Mouse (Mus musculus) T-helper 2 cell (primary cell): ENCODE data around the gene Fkbp6.

Source experiments
- in situ Hi-C: fragments of 300-600 bp; cut with MboI, MseI; formaldehyde crosslinking; loops from one replicate; pipeline ENCODE4 v1.15.1; 2025; ENCODE audit warnings: high pct_unique_total_duplicates

Fkbp6 gene

GRCm38 (mm10) chr5:135276597-135276996 is 73.2 kb downstream of the Fkbp6 start:
- in situ Hi-C loops: loop anchor here (10.0 kb wide), 1 partner anchor 872 kb away; no protein-coding TSS in a partner anchor

GRCm38 (mm10) chr5:135274663-135275396 is 75.0 kb downstream of the Fkbp6 start:
- in situ Hi-C loops: loop anchor here (10.0 kb wide), 1 partner anchor 870 kb away; no protein-coding TSS in a partner anchor

- in situ Hi-C loops: loop anchor here (10.0 kb wide), 1 partner anchor 867 kb away; no protein-coding TSS in a partner anchor
Observed at GRCm38 (mm10) chr5:135271563-135272165, 78.2 kb downstream of the Fkbp6 start.

GRCm38 (mm10) chr5:135270361-135270760 is 79.5 kb downstream of the Fkbp6 start:
- in situ Hi-C loops: loop anchor here (10.0 kb wide), 1 partner anchor 866 kb away; no protein-coding TSS in a partner anchor

- in situ Hi-C loops: no loop called here
Observed at GRCm38 (mm10) chr5:135269451-135269850, 80.4 kb downstream of the Fkbp6 start.

- in situ Hi-C loops: no loop called here
Observed at GRCm38 (mm10) chr5:135264548-135264947, 85.3 kb downstream of the Fkbp6 start.

GRCm38 (mm10) chr5:135263866-135264503 is 85.9 kb downstream of the Fkbp6 start:
- in situ Hi-C loops: no loop called here

- in situ Hi-C loops: no loop called here
Observed at GRCm38 (mm10) chr5:135258280-135259150, 91.3 kb downstream of the Fkbp6 start.

- in situ Hi-C loops: no loop called here
Observed at GRCm38 (mm10) chr5:135257559-135257958, 92.3 kb downstream of the Fkbp6 start.

GRCm38 (mm10) chr5:135256166-135256565 is 93.7 kb downstream of the Fkbp6 start:
- in situ Hi-C loops: no loop called here

- in situ Hi-C loops: no loop called here
Observed at GRCm38 (mm10) chr5:135253741-135254401, 96.0 kb downstream of the Fkbp6 start.

- in situ Hi-C loops: no loop called here
Observed at GRCm38 (mm10) chr5:135251079-135251454, 98.8 kb downstream of the Fkbp6 start, which contains the start of gene Fzd9. Gene Fzd9 (minus strand): TSS chr5:135251230.

GRCm38 (mm10) chr5:135250186-135251078 is 99.4 kb downstream of the Fkbp6 start:
- in situ Hi-C loops: no loop called here

GRCm38 (mm10) chr5:135248956-135249676 is 100.7 kb downstream of the Fkbp6 start:
- in situ Hi-C loops: no loop called here

GRCm38 (mm10) chr5:135247337-135247736 is 102.5 kb downstream of the Fkbp6 start:
- in situ Hi-C loops: no loop called here

- in situ Hi-C loops: no loop called here
Observed at GRCm38 (mm10) chr5:135246531-135246930, 103.3 kb downstream of the Fkbp6 start.

GRCm38 (mm10) chr5:135243166-135243565 is 106.7 kb downstream of the Fkbp6 start:
- in situ Hi-C loops: no loop called here

- in situ Hi-C loops: no loop called here
Observed at GRCm38 (mm10) chr5:135242608-135243007, 107.2 kb downstream of the Fkbp6 start.

GRCm38 (mm10) chr5:135242136-135242535 is 107.7 kb downstream of the Fkbp6 start:
- in situ Hi-C loops: no loop called here
